Mouse (Mus musculus): ENCODE measurements around the gene Frs2.

Frs2 gene

DNA sequence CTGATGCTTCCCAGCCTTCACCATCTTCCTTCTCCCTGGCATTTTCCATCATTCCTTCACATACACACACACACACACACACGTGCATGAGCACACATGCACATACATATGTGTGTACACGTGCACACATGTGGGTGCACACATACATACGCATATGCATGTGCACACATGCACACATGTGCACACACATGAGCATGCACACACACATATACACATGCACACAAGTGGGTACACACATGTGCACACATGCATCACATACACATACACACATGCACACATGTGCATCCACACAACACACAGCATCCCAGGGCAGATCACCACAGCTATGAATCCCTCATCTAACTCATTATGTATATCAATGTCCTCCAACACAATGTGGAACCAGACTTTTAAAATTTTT, 117.2 kb downstream of the Frs2 start:
- DNase-seq = no peak

DNA sequence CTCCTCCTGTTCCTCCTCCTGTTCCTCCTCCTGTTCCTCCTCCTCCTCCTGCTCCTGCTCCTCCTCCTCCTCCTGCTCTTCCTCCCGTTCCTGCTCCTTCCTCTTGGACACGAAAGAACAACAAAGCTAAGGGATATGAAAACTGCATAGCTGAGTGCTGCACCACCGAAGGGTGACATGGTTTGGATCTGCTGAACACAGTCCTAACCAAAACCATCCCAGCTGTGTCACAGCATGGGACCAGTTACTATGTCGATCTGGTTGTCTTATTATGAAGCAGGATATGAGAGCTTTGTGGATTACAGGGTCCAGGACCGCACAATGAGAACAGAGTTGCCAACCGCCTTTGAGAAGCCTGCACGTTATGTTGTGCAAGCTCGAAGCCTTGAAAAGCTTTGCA, 122.2 kb downstream of the Frs2 start:
- DNase-seq = no peak

- peak; percentile 40 for DNase-seq
Observed at GRCm38 (mm10) chr10:117025776-117026175, 122.6 kb downstream of the Frs2 start.

GRCm38 (mm10) chr10:117023693-117024092, 124.6 kb downstream of the Frs2 start:
- DNase-seq = no peak

DNA sequence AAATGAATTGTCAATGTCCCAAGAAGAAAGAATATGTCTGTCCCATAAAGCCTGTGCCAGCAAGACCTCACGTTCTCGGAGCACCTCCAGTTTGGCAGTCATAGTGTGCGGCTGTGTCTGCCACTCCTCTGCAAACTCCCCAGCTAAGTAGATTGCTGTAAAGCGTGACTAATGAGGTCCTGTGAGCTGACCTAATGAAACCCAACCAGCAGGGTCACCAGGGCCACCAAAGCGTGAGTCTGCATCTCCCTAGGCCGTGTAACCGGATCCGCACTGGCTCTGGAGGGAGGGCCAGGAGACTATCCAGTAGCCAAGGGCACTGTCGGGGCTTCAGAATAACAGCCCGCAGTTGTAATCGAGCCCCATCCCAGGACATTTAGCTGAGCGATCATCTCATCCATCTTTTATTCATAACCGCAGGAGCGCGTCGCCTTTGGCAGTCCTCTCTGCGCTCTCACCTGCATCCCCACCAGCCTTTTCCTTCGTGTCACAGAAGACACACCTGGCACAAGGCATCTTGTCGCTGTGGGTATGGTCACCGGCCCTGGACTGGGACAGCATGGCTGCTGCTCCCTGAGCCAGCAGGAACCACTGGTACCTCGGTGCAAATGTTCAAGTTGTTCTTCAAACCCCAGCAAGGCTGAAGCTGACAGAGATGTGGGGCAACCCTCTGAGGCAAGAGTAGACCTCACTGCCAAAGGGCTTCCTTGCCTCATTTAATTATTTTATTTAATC, 127.1 kb downstream of the Frs2 start:
- peak; percentile 74 for DNase-seq

Measured in kidney, adult 11 months (tissue).